Mouse (Mus musculus) thymus, postnatal 25 days (tissue): ENCODE measurements around the gene 1700011L22Rik.

Source experiments
- DNase-seq: peaks from one replicate; pipeline ENCODE4 v3.0.0; 2022

Gene 1700011L22Rik

GRCm38 (mm10) chr8:79162533-79163308, 85.6 kb downstream of the 1700011L22Rik start:
- DNase-seq: no peak

- no peak for DNase-seq
Measured at GRCm38 (mm10) chr8:79161172-79161778, 87.1 kb downstream of the 1700011L22Rik start.
